Mouse (Mus musculus) mouse embryonic stem cell (cell line): ENCODE measurements around the gene Heca.
"Not testable (repeated sequence)": the region's sequence is repeated elsewhere in the genome, so short reads cannot be mapped to it uniquely, and the experiment has no call there.

ENCODE experiments used
- in situ Hi-C, 2 experiments: fragments of 300-500 bp; cut with MboI; formaldehyde crosslinking; loops; 1 replicate in 1 of 2; 3 replicates in 1 of 2; pipeline ENCODE4 v1.14.3; 2019 to 2020; ENCODE audit warnings: low sequenced_read_pairs in 2 of 2, low pct_unique_long_range_greater_than_20kb in 1 of 2, mixed read lengths in 1 of 2; ENCODE audit not compliant: unreplicated experiment in 1 of 2

Heca gene

GRCm38 (mm10) chr10:17947960-17948730 lies at the start of gene Heca:
Gene Heca, minus strand, starts transcription at chr10:17948067.
- in situ Hi-C loops, result no loop called here

- in situ Hi-C loops, result no loop called here
These were observed 42.7 kb upstream of the Heca start for GRCm38 (mm10) chr10:17990576-17990975.

GRCm38 (mm10) chr10:17989136-17989535 lies 41.3 kb upstream of the Heca start:
- in situ Hi-C loops, result no loop called here

- in situ Hi-C loops, result no loop called here
These were observed 40.1 kb upstream of the Heca start for GRCm38 (mm10) chr10:17987823-17988423.

- in situ Hi-C loops, result no loop called here
These were observed 35.4 kb upstream of the Heca start for GRCm38 (mm10) chr10:17983313-17983712.

GRCm38 (mm10) chr10:17966090-17966489 lies 18.2 kb upstream of the Heca start:
- in situ Hi-C loops, result no loop called here

- in situ Hi-C loops, result no loop called here
These were observed 2.9 kb upstream of the Heca start for GRCm38 (mm10) chr10:17950761-17951160.

- in situ Hi-C loops, result no loop called here
These were observed 526 bp downstream of the Heca start for GRCm38 (mm10) chr10:17947175-17947906.

- in situ Hi-C loops, result not testable (repeated sequence)
These were observed 1.1 kb downstream of the Heca start for GRCm38 (mm10) chr10:17946799-17947174.

GRCm38 (mm10) chr10:17946046-17946445 lies 1.8 kb downstream of the Heca start:
- in situ Hi-C loops, result no loop called here

GRCm38 (mm10) chr10:17933622-17934021 lies 14.2 kb downstream of the Heca start:
- in situ Hi-C loops, result no loop called here

GRCm38 (mm10) chr10:17932131-17932530 lies 15.7 kb downstream of the Heca start:
- in situ Hi-C loops, result no loop called here

- in situ Hi-C loops, result no loop called here
These were observed 16.7 kb downstream of the Heca start for GRCm38 (mm10) chr10:17931157-17931556.

GRCm38 (mm10) chr10:17930445-17931083 lies 17.3 kb downstream of the Heca start:
- in situ Hi-C loops, result no loop called here

GRCm38 (mm10) chr10:17925200-17925599 lies 22.7 kb downstream of the Heca start:
- in situ Hi-C loops, result no loop called here

GRCm38 (mm10) chr10:17924166-17924565 lies 23.7 kb downstream of the Heca start:
- in situ Hi-C loops, result no loop called here

GRCm38 (mm10) chr10:17921381-17921780 lies 26.5 kb downstream of the Heca start:
- in situ Hi-C loops, result no loop called here

- in situ Hi-C loops, result no loop called here
These were observed 27.9 kb downstream of the Heca start for GRCm38 (mm10) chr10:17919971-17920370.

- in situ Hi-C loops, result no loop called here
These were observed 28.8 kb downstream of the Heca start for GRCm38 (mm10) chr10:17919032-17919431.
